Mouse (Mus musculus): ENCODE data around the gene Olfr804. TPM values are rescaled to one million over a fixed set of nuclear protein-coding genes. Genes with fewer than 3 reads are reported as not detected.

Gene Olfr804
- total RNA-seq (2014; rRNA removed) (0.26 TPM in 1 of 2 replicates, not detected in the other), polyA plus RNA-seq (2015; fragmentation: Nextera tagmentation; extraction: Ambion mirVana) (not detected in 2 replicates)

DNA sequence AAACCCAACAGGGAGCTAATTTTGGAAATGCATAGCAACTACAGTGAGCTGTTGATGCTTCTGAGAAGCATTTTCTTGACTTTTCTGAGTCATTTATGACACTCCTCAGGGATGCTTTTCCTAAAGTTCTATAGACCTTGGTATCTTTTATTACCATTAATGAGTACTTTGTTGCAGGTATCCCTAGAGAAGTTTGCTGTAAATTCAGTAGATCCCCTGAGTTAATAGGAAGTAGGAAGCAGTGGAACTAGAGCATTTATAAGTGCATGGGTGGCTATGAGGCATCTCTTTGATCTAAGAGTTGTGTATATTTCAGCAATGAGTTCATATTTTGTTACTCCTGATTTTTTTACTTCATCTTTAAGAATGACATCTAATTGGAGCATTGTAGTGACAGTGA is at the start of gene Olfr804:
TSS of gene Olfr804 (plus strand) at position 301 of the 400 bp plus-strand sequence.
- Histone ChIP-seq H3K4me1 (ENCODE audit: insufficient read depth, low read length) (no peaks in the 10 kb centered on the region), H3K9me3 (ENCODE audit: low read length) (no peaks in the 10 kb centered on the region), H3K4me2 (ENCODE audit: low read depth, low read length) (no peak within 1 kb of the TSS), H3K9ac (replicated peaks; ENCODE audit: low read length) (no peak within 1 kb of the TSS), H3K27ac (no peak within 1 kb of the TSS), H3K27me3 (ENCODE audit: insufficient read depth, low read length) (no peaks in the 10 kb centered on the region), H3K36me3 (ENCODE audit: insufficient read depth, low read length) (no peaks in the 10 kb centered on the region), H3K4me3 (ENCODE audit: low read length) (no peak within 1 kb of the TSS)
- no peak for TF ChIP-seq CTCF (IDR thresholded peaks at IDR 0.05; ENCODE audit: low read depth)
- DNase-seq (ENCODE audit: low spot score), result no peak
- ATAC-seq, result no peak

DNA sequence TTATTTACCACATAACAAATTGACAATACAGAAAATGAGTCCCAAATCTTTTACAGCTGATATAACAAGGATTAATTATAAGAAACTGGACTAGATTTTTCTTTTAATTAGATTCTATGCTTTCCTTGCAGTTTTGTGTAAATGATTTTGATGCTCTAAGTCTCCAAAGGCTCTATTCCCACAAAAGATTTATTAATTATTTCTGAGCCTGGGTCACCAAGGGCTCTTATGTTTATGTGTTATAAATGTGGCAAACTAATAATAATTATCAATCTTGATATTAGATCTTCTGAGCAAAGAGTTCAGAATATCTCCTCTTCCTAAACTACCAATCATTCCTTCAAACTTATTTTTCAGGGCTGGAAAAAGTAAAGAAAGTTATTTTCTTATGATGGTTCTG is 45.6 kb upstream of the Olfr804 start, which contains the start of gene Olfr800:
TSS of gene Olfr800 (plus strand) at position 301 of the 400 bp plus-strand sequence.
- no peak for DNase-seq (ENCODE audit: low spot score)
- no peaks in the 10 kb centered on the region for H3K9me3 ChIP-seq (ENCODE audit: low read length)
- H3K27ac ChIP-seq, result no peak within 1 kb of the TSS

DNA sequence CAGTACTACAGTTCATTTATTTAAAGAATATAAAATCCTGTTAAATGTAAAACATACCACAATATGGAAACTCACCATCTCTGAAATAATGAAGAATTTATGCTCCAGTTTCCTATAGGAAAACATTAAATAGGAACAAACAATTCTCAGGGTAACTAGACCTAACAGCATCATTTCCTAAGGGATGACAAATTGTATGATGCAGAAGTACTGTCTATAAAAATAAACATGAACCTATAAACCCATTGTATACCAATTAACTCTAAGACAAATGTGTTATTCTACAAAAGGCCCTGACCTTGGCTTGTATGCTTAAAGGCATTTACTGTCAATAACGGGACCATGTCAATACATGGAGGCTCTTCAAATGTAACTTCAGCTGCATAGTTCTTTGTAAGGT is 29.2 kb upstream of the Olfr804 start, which contains the start of gene Olfr801:
TSS of gene Olfr801 (minus strand) at position 101 of the 400 bp plus-strand sequence.
- Histone ChIP-seq H3K4me2 (ENCODE audit: low read depth, low read length) (no peak within 1 kb of the TSS), H3K36me3 (ENCODE audit: insufficient read depth, low read length) (no peaks in the 10 kb centered on the region), H3K4me3 (ENCODE audit: low read length) (no peak within 1 kb of the TSS), H3K9ac (replicated peaks; ENCODE audit: low read length) (no peak within 1 kb of the TSS), H3K4me1 (ENCODE audit: insufficient read depth, low read length) (no peaks in the 10 kb centered on the region), H3K27me3 (ENCODE audit: insufficient read depth, low read length) (no peaks in the 10 kb centered on the region), H3K27ac (no peak within 1 kb of the TSS), H3K9me3 (ENCODE audit: low read length) (no peaks in the 10 kb centered on the region)
- 88% methylated on average over 1 of the region's 1 CpGs for WGBS
- ATAC-seq, result no peak
- DNase-seq (ENCODE audit: low spot score), result no peak
- no peak for TF ChIP-seq CTCF (IDR thresholded peaks at IDR 0.05; ENCODE audit: low read depth)

More for the DNA sequence above, 45.6 kb upstream of the Olfr804 start, which contains the start of gene Olfr800:
- Histone ChIP-seq H3K36me3 (ENCODE audit: insufficient read depth, low read length) (no peaks in the 10 kb centered on the region), H3K4me1 (ENCODE audit: insufficient read depth, low read length) (no peaks in the 10 kb centered on the region), H3K4me2 (ENCODE audit: low read depth, low read length) (no peak within 1 kb of the TSS), H3K4me3 (ENCODE audit: low read length) (no peak within 1 kb of the TSS), H3K27me3 (ENCODE audit: insufficient read depth, low read length) (no peaks in the 10 kb centered on the region), H3K9ac (replicated peaks; ENCODE audit: low read length) (no peak within 1 kb of the TSS)
- no peak for ATAC-seq
- TF ChIP-seq CTCF (IDR thresholded peaks at IDR 0.05; ENCODE audit: low read depth), result no peak

DNA sequence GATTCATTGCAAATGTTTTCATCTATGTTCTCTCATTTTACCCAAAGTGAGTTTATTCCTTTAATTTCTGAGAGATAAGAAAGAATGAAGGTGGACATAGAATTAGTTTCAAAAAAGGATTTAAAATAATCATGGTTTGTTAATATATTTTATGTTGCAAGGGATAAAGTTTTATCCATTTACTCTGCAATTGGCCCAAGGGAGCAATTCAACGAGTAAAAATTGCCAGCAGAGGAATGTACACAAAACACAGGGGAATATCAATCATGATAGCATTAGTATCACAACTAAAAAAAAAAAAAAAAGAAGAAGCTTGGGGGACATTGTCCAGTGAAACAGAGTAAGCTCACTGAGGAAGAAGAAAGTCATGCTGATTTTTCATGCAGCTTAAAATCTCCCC is 14.9 kb upstream of the Olfr804 start, which contains the start of gene Olfr802:
TSS of gene Olfr802 (minus strand) at position 101 of the 400 bp plus-strand sequence.
- Histone ChIP-seq H3K9me3 (ENCODE audit: low read length) (no peaks in the 10 kb centered on the region), H3K36me3 (ENCODE audit: insufficient read depth, low read length) (no peaks in the 10 kb centered on the region), H3K9ac (replicated peaks; ENCODE audit: low read length) (no peak within 1 kb of the TSS), H3K4me1 (ENCODE audit: insufficient read depth, low read length) (no peaks in the 10 kb centered on the region), H3K27ac (no peak within 1 kb of the TSS), H3K27me3 (ENCODE audit: insufficient read depth, low read length) (no peaks in the 10 kb centered on the region), H3K4me3 (ENCODE audit: low read length) (no peak within 1 kb of the TSS), H3K4me2 (ENCODE audit: low read depth, low read length) (no peak within 1 kb of the TSS)
- ATAC-seq (no peak), DNase-seq (ENCODE audit: low spot score) (no peak)
- 60% methylated on average over 1 of the region's 1 CpGs for WGBS
- no peak for TF ChIP-seq CTCF (IDR thresholded peaks at IDR 0.05; ENCODE audit: low read depth)

DNA sequence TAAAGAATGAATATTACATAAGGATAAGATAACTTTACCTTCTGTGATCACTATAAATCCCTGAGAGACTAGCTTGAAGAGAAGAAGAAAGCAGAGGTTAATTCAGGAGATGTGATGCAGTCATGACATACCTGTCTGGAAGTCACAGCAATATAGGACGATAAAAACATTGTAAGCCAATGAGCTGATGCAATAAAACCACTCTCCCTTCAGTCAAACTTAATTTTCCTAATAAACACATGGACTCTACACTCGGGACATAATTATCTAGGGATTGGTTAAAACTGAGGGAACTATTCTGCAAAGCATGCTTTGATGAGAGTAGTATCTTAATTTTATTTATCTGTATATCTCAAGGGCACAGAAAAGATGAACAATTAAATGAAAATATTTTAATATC is 8.8 kb upstream of the Olfr804 start, which contains the start of gene Olfr803:
TSS of gene Olfr803 (minus strand) at position 101 of the 400 bp plus-strand sequence.
- Histone ChIP-seq H3K27ac (no peak within 1 kb of the TSS), H3K4me1 (ENCODE audit: insufficient read depth, low read length) (no peaks in the 10 kb centered on the region), H3K36me3 (ENCODE audit: insufficient read depth, low read length) (no peaks in the 10 kb centered on the region), H3K9ac (replicated peaks; ENCODE audit: low read length) (no peak within 1 kb of the TSS), H3K4me3 (ENCODE audit: low read length) (no peak within 1 kb of the TSS), H3K4me2 (ENCODE audit: low read depth, low read length) (no peak within 1 kb of the TSS), H3K9me3 (ENCODE audit: low read length) (no peaks in the 10 kb centered on the region), H3K27me3 (ENCODE audit: insufficient read depth, low read length) (no peaks in the 10 kb centered on the region)
- ATAC-seq (no peak), DNase-seq (ENCODE audit: low spot score) (no peak)
- TF ChIP-seq CTCF (IDR thresholded peaks at IDR 0.05; ENCODE audit: low read depth), result no peak
- WGBS, result 79% methylated on average over 2 of the region's 2 CpGs

DNA sequence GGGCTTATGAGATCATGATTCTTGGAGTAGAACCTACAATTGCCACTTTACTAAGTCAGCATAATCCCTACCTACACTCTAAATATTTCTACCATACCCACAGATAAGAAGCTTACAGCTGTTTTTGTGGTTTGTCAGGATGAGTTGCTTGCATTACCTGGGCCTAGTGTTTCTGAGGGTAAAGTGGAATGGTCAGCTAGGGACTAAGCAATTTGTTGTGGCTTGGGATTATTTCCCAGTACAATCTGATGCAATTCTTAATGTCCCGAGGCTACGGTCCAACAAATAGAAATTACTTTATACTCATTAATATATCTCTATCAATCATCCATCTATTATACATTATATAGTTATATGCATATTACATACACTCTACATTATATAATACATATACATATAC is 26.3 kb downstream of the Olfr804 start, which contains the start of gene Olfr805:
TSS of gene Olfr805 (minus strand) at position 101 of the 400 bp plus-strand sequence.
- Histone ChIP-seq H3K4me2 (ENCODE audit: low read depth, low read length) (no peak within 1 kb of the TSS), H3K27me3 (ENCODE audit: insufficient read depth, low read length) (no peaks in the 10 kb centered on the region), H3K27ac (no peak within 1 kb of the TSS), H3K9me3 (ENCODE audit: low read length) (no peaks in the 10 kb centered on the region), H3K36me3 (ENCODE audit: insufficient read depth, low read length) (no peaks in the 10 kb centered on the region), H3K4me3 (ENCODE audit: low read length) (no peak within 1 kb of the TSS), H3K4me1 (ENCODE audit: insufficient read depth, low read length) (no peaks in the 10 kb centered on the region), H3K9ac (replicated peaks; ENCODE audit: low read length) (no peak within 1 kb of the TSS)
- DNase-seq (ENCODE audit: low spot score) (no peak), ATAC-seq (no peak)
- 93% methylated on average over 2 of the region's 2 CpGs for WGBS
- no peak for TF ChIP-seq CTCF (IDR thresholded peaks at IDR 0.05; ENCODE audit: low read depth)

DNA sequence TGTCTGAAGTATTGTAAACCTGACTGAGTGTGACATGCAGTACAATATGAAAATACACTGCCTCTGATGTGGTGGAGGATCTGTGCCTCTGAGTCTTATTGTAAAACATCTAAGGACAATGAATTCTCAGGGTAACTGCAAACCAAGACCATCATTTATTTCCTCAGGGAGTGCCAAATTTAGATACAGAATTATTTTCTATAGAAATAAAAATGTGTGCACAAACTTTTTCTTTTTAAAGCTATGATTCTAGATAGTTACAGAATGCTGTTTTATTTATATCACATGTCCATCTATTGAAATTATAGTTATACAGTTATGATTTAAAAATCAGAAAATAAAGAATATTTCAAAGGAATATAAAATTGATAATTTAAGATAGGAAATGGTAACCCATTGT is 38.8 kb downstream of the Olfr804 start, which contains the start of gene Olfr806:
TSS of gene Olfr806 (minus strand) at position 101 of the 400 bp plus-strand sequence.
- no peak for TF ChIP-seq CTCF (IDR thresholded peaks at IDR 0.05; ENCODE audit: low read depth)
- Histone ChIP-seq H3K4me2 (ENCODE audit: low read depth, low read length) (no peak within 1 kb of the TSS), H3K9me3 (ENCODE audit: low read length) (no peaks in the 10 kb centered on the region), H3K4me1 (ENCODE audit: insufficient read depth, low read length) (no peaks in the 10 kb centered on the region), H3K9ac (replicated peaks; ENCODE audit: low read length) (no peak within 1 kb of the TSS), H3K4me3 (ENCODE audit: low read length) (no peak within 1 kb of the TSS), H3K36me3 (ENCODE audit: insufficient read depth, low read length) (no peaks in the 10 kb centered on the region), H3K27ac (no peak within 1 kb of the TSS), H3K27me3 (ENCODE audit: insufficient read depth, low read length) (no peaks in the 10 kb centered on the region)
- no peak for ATAC-seq
- no peak for DNase-seq (ENCODE audit: low spot score)
